Mouse (Mus musculus) liver, adult (tissue): ENCODE data around the gene Acap2.

Experiments used
- GATA4 ChIP-seq: IDR thresholded peaks from 2 replicates; pipeline ENCODE4 v1.6.1; 2014; ENCODE audit warnings: mild to moderate bottlenecking, low read length; ENCODE audit not compliant: insufficient replicate concordance

Acap2 gene

GRCm38 (mm10) chr16:31064782-31065181, 136.3 kb downstream of the Acap2 start:
- TF ChIP-seq GATA4: no peak

- no peak for TF ChIP-seq GATA4
Measured at GRCm38 (mm10) chr16:31062918-31063317, 138.1 kb downstream of the Acap2 start.

DNA sequence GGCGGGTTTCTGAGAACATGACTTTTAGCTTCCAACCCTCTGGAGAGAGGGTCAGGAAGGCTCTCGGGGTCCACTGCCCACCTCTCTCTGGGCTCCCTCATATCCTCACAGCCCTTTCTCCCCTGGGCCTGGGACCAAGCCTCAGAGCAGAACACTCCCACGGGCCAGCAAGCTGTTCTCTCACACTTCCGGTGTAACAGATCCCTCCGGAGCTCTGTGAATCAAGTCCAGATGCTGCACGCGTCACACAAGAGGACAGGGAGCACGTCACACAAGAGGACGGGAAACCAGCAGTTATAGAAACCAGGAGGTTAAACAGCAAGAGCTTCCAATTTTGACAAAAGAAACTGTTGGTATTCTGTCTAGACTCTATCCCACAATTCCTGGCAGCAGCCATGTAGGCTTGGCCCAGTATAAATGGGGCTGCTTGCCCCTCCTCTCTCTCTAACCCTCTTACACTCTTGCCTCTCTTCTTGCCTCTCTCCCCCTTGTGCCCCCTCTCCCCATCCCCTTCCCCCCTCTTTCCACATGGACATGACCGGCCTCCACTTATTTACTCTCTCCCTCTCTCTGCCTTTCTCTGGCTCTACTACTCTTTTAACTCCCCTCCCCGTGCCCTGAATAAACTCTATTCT, 139.7 kb downstream of the Acap2 start:
- no peak for TF ChIP-seq GATA4

- TF ChIP-seq GATA4: no peak
Measured at GRCm38 (mm10) chr16:31060714-31061113, 140.3 kb downstream of the Acap2 start.

- TF ChIP-seq GATA4: no peak
Measured at GRCm38 (mm10) chr16:31060226-31060625, 140.8 kb downstream of the Acap2 start.

GRCm38 (mm10) chr16:31059730-31060129, 141.3 kb downstream of the Acap2 start:
- no peak for TF ChIP-seq GATA4

DNA sequence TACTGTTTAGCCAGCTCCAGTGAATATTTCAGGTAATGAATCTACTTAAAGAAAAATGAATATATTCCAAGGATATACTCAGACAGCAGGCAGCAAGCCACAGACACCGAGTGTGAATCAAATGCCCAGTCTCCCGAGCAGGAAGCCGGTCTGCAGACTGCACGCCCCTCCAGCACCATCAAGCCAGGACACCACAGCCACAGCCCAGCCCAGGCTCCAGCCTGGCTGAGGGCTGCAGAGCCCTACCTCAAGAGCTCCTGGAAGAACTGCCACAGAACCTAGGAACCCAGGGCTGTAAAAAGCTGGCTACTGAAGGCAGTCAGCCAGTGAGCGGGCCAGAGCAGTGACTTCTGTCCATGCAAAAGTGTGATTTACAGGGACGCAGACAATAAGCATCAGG, 148.2 kb downstream of the Acap2 start:
- TF ChIP-seq GATA4: no peak

GRCm38 (mm10) chr16:31052177-31052726, 148.8 kb downstream of the Acap2 start:
- no peak for TF ChIP-seq GATA4

- TF ChIP-seq GATA4: no peak
Measured at GRCm38 (mm10) chr16:31050701-31051100, 150.3 kb downstream of the Acap2 start.

- TF ChIP-seq GATA4: no peak
Measured at GRCm38 (mm10) chr16:31048194-31048593, 152.9 kb downstream of the Acap2 start.

DNA sequence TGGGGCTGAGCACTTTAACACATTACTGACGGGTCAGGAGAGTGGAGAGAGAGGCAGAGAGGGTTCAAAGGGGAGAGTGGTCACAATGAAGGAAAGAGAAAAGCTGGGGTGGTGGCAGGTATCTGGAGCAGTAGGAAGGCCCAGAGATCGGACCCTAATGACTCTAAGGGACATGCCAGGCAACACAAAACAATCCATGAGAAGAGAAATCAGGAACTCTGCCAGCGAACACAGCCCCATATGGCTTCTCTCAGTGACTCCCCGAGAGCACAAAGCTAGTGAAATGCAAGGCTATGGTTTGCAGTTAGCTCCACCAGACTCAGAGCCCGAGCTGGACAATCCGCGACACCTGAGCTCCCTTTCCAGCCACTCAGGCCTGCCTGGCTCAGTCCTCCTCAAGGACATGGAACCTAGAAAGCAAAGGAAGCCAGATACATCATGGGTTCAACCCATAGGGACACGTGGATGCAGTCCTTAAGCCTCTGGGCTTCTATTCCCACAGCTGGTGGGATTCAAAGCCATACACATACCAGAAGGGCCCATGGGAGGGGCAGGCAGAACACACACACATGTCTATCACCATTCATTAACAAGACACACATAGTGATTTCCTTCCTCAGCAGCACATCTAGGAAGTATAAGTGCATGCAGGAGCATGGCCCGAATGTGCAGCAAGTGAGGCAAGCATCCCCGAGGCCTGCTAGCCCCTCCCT, 153.7 kb downstream of the Acap2 start:
- TF ChIP-seq GATA4: no peak

GRCm38 (mm10) chr16:31046217-31046659, 154.8 kb downstream of the Acap2 start:
- TF ChIP-seq GATA4: no peak

DNA sequence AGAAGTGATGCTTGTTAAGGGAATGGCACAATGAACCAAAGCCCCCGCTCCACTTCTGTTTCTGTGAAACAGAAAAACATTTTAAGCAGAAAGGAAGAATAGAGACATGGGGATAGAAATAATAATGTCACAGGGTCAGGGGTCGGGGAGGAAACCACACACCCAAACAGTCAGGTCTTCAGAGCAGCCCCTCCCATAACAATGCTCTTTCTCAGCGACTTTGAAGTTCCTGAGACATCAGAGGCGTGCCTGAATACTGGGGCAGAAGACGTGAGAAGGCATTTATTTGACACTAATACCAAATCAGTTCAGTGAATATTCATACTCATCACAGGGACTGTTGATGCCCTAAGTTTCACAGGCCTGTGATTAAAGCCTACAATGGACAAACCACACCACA, 155.8 kb downstream of the Acap2 start:
- no peak for TF ChIP-seq GATA4

DNA sequence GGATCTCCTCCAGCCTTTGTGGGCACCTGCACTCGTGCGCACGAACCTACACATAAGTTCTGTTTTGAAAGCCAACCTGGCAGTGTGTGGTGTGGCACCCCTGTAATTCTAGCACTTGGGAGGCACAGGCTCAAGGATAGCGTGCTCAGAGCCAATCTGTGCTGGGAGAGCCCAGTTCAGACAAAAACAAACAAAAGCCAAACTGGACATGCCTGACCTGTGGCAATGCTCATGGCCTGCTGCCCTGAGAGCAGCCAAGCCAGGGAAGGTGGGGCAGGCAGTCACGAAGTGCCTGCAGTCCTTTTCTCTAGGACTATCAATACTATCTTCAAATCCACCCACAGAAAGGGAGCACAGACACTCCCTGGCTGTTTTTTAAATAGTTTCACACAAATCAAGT, 157.9 kb downstream of the Acap2 start:
- TF ChIP-seq GATA4: no peak
